Mouse (Mus musculus): ENCODE data around the gene Lias. TPM values are rescaled to one million over a fixed set of nuclear protein-coding genes. Genes with fewer than 3 reads are reported as not detected.
A peak's percentile ranks its signal among the peaks of the same experiment; 100 is the strongest.

Lias gene
- polyA plus RNA-seq (2021), result 44.5 TPM

- no peaks in the 10 kb centered on the region for H3K27me3 ChIP-seq
- ChIA-PET CTCF (interaction anchor here (2.6 kb wide), 1 partner anchor 10 kb away, joined by 6 read pairs; no protein-coding TSS in a partner anchor), POLR2A (interaction anchor here (0.6 to 1.9 kb wide), 3 partner anchors 12 to 353 kb away, joined by 3 to 8 read pairs (median 3); partner anchors contain the start of gene Rfc1)
- TF ChIP-seq CTCF (IDR thresholded peaks at IDR 0.05), result no peak
- DNase-seq (ENCODE audit: low read depth, low spot score) (peak; percentile 92), ATAC-seq (peak; percentile 52)
- in situ Hi-C loops (cut with MboI; ENCODE audit: low pct_unique_long_range_greater_than_20kb), result no loop called here
Measured at GRCm38 (mm10) chr5:65390648-65391644, at the start of gene Lias, which contains the start of gene Rpl9. Gene Lias, plus strand, starts transcription at chr5:65391497. Gene Rpl9, minus strand, starts transcription at chr5:65391444.

GRCm38 (mm10) chr5:65348168-65348567, 43.1 kb upstream of the Lias start, which contains the start of gene Klb:
Gene Klb, plus strand, starts transcription at chr5:65348314.
- no peak for TF ChIP-seq CTCF (IDR thresholded peaks at IDR 0.05)
- DNase-seq (ENCODE audit: low read depth, low spot score) (no peak), ATAC-seq (no peak)
- ChIA-PET POLR2A (no interaction called here), CTCF (no interaction called here)
- in situ Hi-C loops (cut with MboI; ENCODE audit: low pct_unique_long_range_greater_than_20kb), result no loop called here
- peaks cover 10% of the 10 kb centered on the region for H3K27me3 ChIP-seq

- TF ChIP-seq CTCF (IDR thresholded peaks at IDR 0.05), result no peak
- DNase-seq (ENCODE audit: low read depth, low spot score), result no peak
- POLR2A ChIA-PET, result no interaction called here
- CTCF ChIA-PET, result no interaction called here
- ATAC-seq, result no peak
- in situ Hi-C loops (cut with MboI; ENCODE audit: low pct_unique_long_range_greater_than_20kb), result no loop called here
- H3K27me3 ChIP-seq, result peaks cover 10% of the 10 kb centered on the region
Measured at GRCm38 (mm10) chr5:65350508-65350907, 40.8 kb upstream of the Lias start.

GRCm38 (mm10) chr5:65354097-65354496, 37.2 kb upstream of the Lias start:
- ChIA-PET POLR2A (interaction anchor here (0.5 kb wide), 1 partner anchor 10 kb away, joined by 6 read pairs; no protein-coding TSS in a partner anchor), CTCF (no interaction called here)
- ATAC-seq (no peak), DNase-seq (ENCODE audit: low read depth, low spot score) (no peak)
- in situ Hi-C loops (cut with MboI; ENCODE audit: low pct_unique_long_range_greater_than_20kb), result no loop called here
- H3K27me3 ChIP-seq, result peaks cover 10% of the 10 kb centered on the region
- no peak for TF ChIP-seq CTCF (IDR thresholded peaks at IDR 0.05)

GRCm38 (mm10) chr5:65354985-65355384, 36.3 kb upstream of the Lias start:
- POLR2A ChIA-PET, result interaction anchor here (0.6 kb wide), 1 partner anchor 359 kb away, joined by 3 read pairs; no protein-coding TSS in a partner anchor
- peaks cover 5% of the 10 kb centered on the region for H3K27me3 ChIP-seq
- in situ Hi-C loops (cut with MboI; ENCODE audit: low pct_unique_long_range_greater_than_20kb), result no loop called here
- ATAC-seq (no peak), DNase-seq (ENCODE audit: low read depth, low spot score) (no peak)
- CTCF ChIA-PET, result no interaction called here
- peak; percentile 33 for TF ChIP-seq CTCF (IDR thresholded peaks at IDR 0.05)

GRCm38 (mm10) chr5:65356851-65357250, 34.4 kb upstream of the Lias start:
- ATAC-seq (no peak), DNase-seq (ENCODE audit: low read depth, low spot score) (no peak)
- H3K27me3 ChIP-seq, result no peaks in the 10 kb centered on the region
- in situ Hi-C loops (cut with MboI; ENCODE audit: low pct_unique_long_range_greater_than_20kb), result no loop called here
- ChIA-PET POLR2A (no interaction called here), CTCF (interaction anchor here (1.4 kb wide), 1 partner anchor 13 kb away, joined by 3 read pairs; no protein-coding TSS in a partner anchor)
- no peak for TF ChIP-seq CTCF (IDR thresholded peaks at IDR 0.05)

GRCm38 (mm10) chr5:65357771-65358170, 33.5 kb upstream of the Lias start:
- ChIA-PET POLR2A (no interaction called here), CTCF (interaction anchor here (1.4 kb wide), 1 partner anchor 14 kb away, joined by 3 read pairs; no protein-coding TSS in a partner anchor)
- DNase-seq (ENCODE audit: low read depth, low spot score), result no peak
- TF ChIP-seq CTCF (IDR thresholded peaks at IDR 0.05), result no peak
- in situ Hi-C loops (cut with MboI; ENCODE audit: low pct_unique_long_range_greater_than_20kb), result no loop called here
- no peaks in the 10 kb centered on the region for H3K27me3 ChIP-seq
- no peak for ATAC-seq

GRCm38 (mm10) chr5:65367837-65368236, 23.5 kb upstream of the Lias start:
- H3K27me3 ChIP-seq, result peaks cover 16% of the 10 kb centered on the region
- TF ChIP-seq CTCF (IDR thresholded peaks at IDR 0.05), result no peak
- ATAC-seq, result no peak
- no peak for DNase-seq (ENCODE audit: low read depth, low spot score)
- ChIA-PET CTCF (no interaction called here), POLR2A (no interaction called here)
- in situ Hi-C loops (cut with MboI; ENCODE audit: low pct_unique_long_range_greater_than_20kb), result no loop called here

- TF ChIP-seq CTCF (IDR thresholded peaks at IDR 0.05), result no peak
- ATAC-seq, result no peak
- POLR2A ChIA-PET, result no interaction called here
- CTCF ChIA-PET, result no interaction called here
- H3K27me3 ChIP-seq, result peaks cover 2% of the 10 kb centered on the region
- in situ Hi-C loops (cut with MboI; ENCODE audit: low pct_unique_long_range_greater_than_20kb), result no loop called here
- no peak for DNase-seq (ENCODE audit: low read depth, low spot score)
Measured at GRCm38 (mm10) chr5:65371551-65371950, 19.7 kb upstream of the Lias start.

GRCm38 (mm10) chr5:65374746-65375145, 16.6 kb upstream of the Lias start:
- no peaks in the 10 kb centered on the region for H3K27me3 ChIP-seq
- POLR2A ChIA-PET, result no interaction called here
- TF ChIP-seq CTCF (IDR thresholded peaks at IDR 0.05), result no peak
- in situ Hi-C loops (cut with MboI; ENCODE audit: low pct_unique_long_range_greater_than_20kb), result no loop called here
- DNase-seq (ENCODE audit: low read depth, low spot score), result no peak
- CTCF ChIA-PET, result no interaction called here
- no peak for ATAC-seq

- TF ChIP-seq CTCF (IDR thresholded peaks at IDR 0.05), result no peak
- ChIA-PET POLR2A (no interaction called here), CTCF (no interaction called here)
- DNase-seq (ENCODE audit: low read depth, low spot score), result no peak
- no peaks in the 10 kb centered on the region for H3K27me3 ChIP-seq
- in situ Hi-C loops (cut with MboI; ENCODE audit: low pct_unique_long_range_greater_than_20kb), result no loop called here
- ATAC-seq, result no peak
Measured at GRCm38 (mm10) chr5:65385704-65386103, 5.6 kb upstream of the Lias start.

All from Patski (cell line).